In genomic region chr16:37516376-37516993, GRCm38 (mm10) we compare ENCODE assay signal across 34 mouse cellular contexts.
"Had no signal": no experiment of that assay in that cellular context is flagged by ENCODE, and none has a peak within 500 bp of the region (broad histone marks: within the 10 kb centered on the region; RNA-seq: fewer than 3 reads in every experiment).

No protein-coding gene starts in this region.

- H3K4me3 ChIP-seq: heart, embryonic 10.5 days; heart, embryonic 12.5 days; heart, embryonic 13.5 days; heart, embryonic 15.5 days; hindbrain, embryonic 10.5 days; hindbrain, embryonic 12.5 days; hindbrain, embryonic 13.5 days; hindbrain, embryonic 15.5 days; intestine, embryonic 15.5 days; kidney, embryonic 15.5 days; layer of hippocampus, adult 2 months; left cerebral cortex, adult 2 months had no signal

- H3K9me3 ChIP-seq: heart, embryonic 10.5 days; heart, embryonic 15.5 days; hindbrain, embryonic 12.5 days; hindbrain, embryonic 13.5 days; hindbrain, embryonic 15.5 days; intestine, embryonic 15.5 days; kidney, embryonic 15.5 days had no signal

- ATAC-seq: hindbrain, embryonic 16.5 days; inflammation-experienced regulatory T-cells, adult 6 months; intestine, embryonic 15.5 days; intestine, embryonic 16.5 days; intestine, postnatal 0 days had no signal

- DNase-seq: heart, postnatal 10 days; heart, postnatal 36 days; heart, postnatal 4 days; kidney, adult 11 months; kidney, adult 18-20 months; kidney, adult 2 months; kidney, adult 8-10 months; kidney, adult 9 months; kidney, postnatal 10 days; kidney, postnatal 14 days; kidney, postnatal 25 days; kidney, postnatal 36 days; kidney, postnatal 4 days; layer of hippocampus, adult 9-11 months; layer of hippocampus, postnatal 36 days had no signal

- H3K27ac ChIP-seq: heart, embryonic 10.5 days; heart, embryonic 13.5 days; heart, embryonic 15.5 days; hindbrain, embryonic 10.5 days; hindbrain, embryonic 12.5 days; hindbrain, embryonic 13.5 days; hindbrain, embryonic 14.5 days; hindbrain, embryonic 15.5 days; intestine, embryonic 15.5 days; kidney, embryonic 15.5 days; kidney, postnatal 0 days; layer of hippocampus, adult 2 months; left cerebral cortex, adult 2 months had no signal

- H3K4me2 ChIP-seq: heart, embryonic 11.5 days; heart, embryonic 12.5 days; heart, embryonic 13.5 days; heart, embryonic 15.5 days; hindbrain, embryonic 12.5 days; hindbrain, embryonic 13.5 days; hindbrain, embryonic 14.5 days; hindbrain, embryonic 15.5 days; intestine, embryonic 15.5 days; kidney, embryonic 15.5 days had no signal

- H3K27me3 ChIP-seq: heart, embryonic 12.5 days; heart, embryonic 13.5 days; heart, embryonic 15.5 days; hindbrain, embryonic 12.5 days; hindbrain, embryonic 13.5 days; hindbrain, embryonic 15.5 days; intestine, embryonic 15.5 days; kidney, embryonic 15.5 days had no signal

- H3K4me1 ChIP-seq: heart, embryonic 10.5 days; heart, embryonic 12.5 days; heart, embryonic 13.5 days; heart, embryonic 15.5 days; hindbrain, embryonic 10.5 days; hindbrain, embryonic 12.5 days; hindbrain, embryonic 13.5 days; hindbrain, embryonic 15.5 days; intestine, embryonic 15.5 days; kidney, embryonic 15.5 days had no signal

- H3K9ac ChIP-seq: heart, embryonic 12.5 days; heart, embryonic 13.5 days; heart, embryonic 15.5 days; hindbrain, embryonic 12.5 days; hindbrain, embryonic 13.5 days; hindbrain, embryonic 14.5 days; hindbrain, embryonic 15.5 days; intestine, embryonic 15.5 days; kidney, embryonic 15.5 days had no signal
